Mouse (Mus musculus): ENCODE data around the gene Sec24a. TPM values are rescaled to one million over a fixed set of nuclear protein-coding genes. Genes with fewer than 3 reads are reported as not detected.
"Not testable (repeated sequence)": the region's sequence is repeated elsewhere in the genome, so short reads cannot be mapped to it uniquely, and the experiment has no call there.

Gene Sec24a
- polyA plus RNA-seq, 1 experiment from 2014 or later: 18.1 TPM

DNA sequence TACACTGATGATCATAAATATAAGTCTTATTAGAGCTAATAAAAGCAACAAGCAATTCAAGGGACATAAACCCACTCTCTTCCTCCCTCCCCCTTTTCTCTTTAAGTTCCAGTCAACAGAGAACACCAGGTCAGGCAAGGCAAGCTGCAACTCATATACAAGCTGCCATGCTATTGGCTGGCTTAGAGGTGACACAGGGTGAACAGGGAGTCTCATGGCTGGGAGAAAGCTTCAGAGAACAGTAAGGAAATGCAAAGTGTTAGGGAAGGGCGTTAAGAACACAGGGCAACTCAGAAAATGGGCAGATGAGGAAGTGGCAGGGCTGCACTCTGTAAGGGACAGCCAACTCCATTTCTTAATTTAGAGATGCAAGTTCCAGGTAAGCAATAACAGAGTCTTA is 30.6 kb downstream of the Sec24a start:
- Histone ChIP-seq H3K9ac (ENCODE audit: low read depth, low read length) (no peak overlapping the region), H3K27me3 (replicated peaks; ENCODE audit: control insufficient read depth, insufficient read depth, low read length) (no peaks in the 10 kb centered on the region), H3K4me2 (no peak overlapping the region), H3K4me1 (replicated peaks; ENCODE audit: control insufficient read depth, insufficient read depth, low read length) (no peaks in the 10 kb centered on the region), H3K4me3 (ENCODE audit: low read depth, low read length) (no peak overlapping the region), H3K36me3 (ENCODE audit: control insufficient read depth, insufficient read depth, low read length) (peaks cover 23% of the 10 kb centered on the region; the same call in 1 of the 2 replicates), H3K9me3 (ENCODE audit: control insufficient read depth, low read length) (no peaks in the 10 kb centered on the region), H3K27ac (ENCODE audit: low read depth, low read length) (no peak overlapping the region)
- ATAC-seq (replicated peaks; ENCODE audit: low FRiP score) (no peak), DNase-seq (ENCODE audit: low spot score) (no peak)
- WGBS: 72% methylated on average over 1 of the region's 1 CpGs

DNA sequence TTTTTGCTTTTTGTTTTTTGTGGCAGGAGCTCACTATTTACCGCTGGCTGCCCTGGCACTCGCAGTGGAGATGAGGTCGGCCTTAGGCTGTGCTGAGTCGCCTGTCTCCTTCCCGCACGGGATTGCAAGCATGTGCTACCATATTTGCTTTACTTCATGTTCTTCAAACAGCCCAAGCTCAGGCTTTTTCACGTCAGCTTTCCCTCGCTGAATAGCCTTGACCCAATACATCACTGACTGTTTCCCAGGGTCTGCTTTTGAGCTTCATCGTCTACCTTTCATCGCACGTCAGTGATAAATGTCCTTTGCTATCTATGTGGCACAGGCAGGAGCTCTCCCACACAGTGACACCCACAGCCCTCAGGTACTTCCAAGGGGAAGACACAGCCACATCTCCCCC is 42.4 kb downstream of the Sec24a start:
- 88% methylated on average over 11 of the region's 11 CpGs for WGBS
- peaks cover 27% of the 10 kb centered on the region for H3K36me3 ChIP-seq (ENCODE audit: control insufficient read depth, insufficient read depth, low read length)

DNA sequence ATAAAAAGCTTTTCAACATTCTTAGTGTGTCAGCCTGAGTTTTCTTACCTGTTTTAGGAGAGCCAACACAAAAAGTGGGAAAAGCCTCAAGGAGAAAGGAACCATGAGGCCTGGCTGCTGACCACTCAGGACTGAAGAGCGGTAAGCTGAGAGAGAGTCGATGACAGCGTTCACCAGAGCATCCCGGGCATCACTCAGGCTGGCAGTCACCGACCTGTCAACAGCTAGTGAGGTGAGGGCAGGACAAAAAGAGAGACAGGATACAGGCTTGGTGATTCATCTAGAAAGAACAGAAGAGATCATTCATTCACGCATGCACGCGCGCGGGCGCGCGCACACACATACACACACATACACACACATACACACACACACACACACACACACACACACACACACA is 56.4 kb downstream of the Sec24a start:
- DNase-seq (ENCODE audit: low spot score): no peak
- Histone ChIP-seq H3K36me3 (ENCODE audit: control insufficient read depth, insufficient read depth, low read length) (peaks cover 26% of the 10 kb centered on the region), H3K9me3 (ENCODE audit: control insufficient read depth, low read length) (no peaks in the 10 kb centered on the region)

More for the DNA sequence above, 42.4 kb downstream of the Sec24a start:
- H3K9ac ChIP-seq (ENCODE audit: low read depth, low read length): no peak overlapping the region
- DNase-seq (ENCODE audit: low spot score): no peak
- ATAC-seq (replicated peaks; ENCODE audit: low FRiP score): no peak
- no peaks in the 10 kb centered on the region for H3K4me1 ChIP-seq (replicated peaks; ENCODE audit: control insufficient read depth, insufficient read depth, low read length)
- no peak overlapping the region for H3K27ac ChIP-seq (ENCODE audit: low read depth, low read length)
- H3K4me2 ChIP-seq: no peak overlapping the region
- H3K4me3 ChIP-seq (ENCODE audit: low read depth, low read length): no peak overlapping the region
- H3K9me3 ChIP-seq (ENCODE audit: control insufficient read depth, low read length): no peaks in the 10 kb centered on the region
- H3K27me3 ChIP-seq (replicated peaks; ENCODE audit: control insufficient read depth, insufficient read depth, low read length): no peaks in the 10 kb centered on the region

DNA sequence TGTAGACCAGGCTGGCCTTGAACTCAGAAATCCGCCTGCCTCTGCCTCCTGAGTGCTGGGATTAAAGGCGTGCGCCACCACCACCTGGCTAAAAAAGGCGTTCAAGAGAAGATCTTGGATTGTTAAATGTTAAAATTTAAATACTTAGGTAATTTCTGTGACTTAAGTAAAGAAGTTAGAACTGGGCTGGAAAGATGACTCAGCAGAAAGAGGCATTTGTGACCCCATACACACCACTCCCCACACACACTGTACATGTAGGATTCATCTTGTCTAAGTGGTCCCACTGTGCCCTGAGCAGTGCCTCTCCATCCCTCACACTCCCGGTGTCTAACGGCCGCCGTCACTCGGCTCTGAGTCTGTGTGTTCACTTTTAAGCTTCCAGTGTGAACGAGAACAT is 57.0 kb downstream of the Sec24a start:
- Histone ChIP-seq H3K27me3 (replicated peaks; ENCODE audit: control insufficient read depth, insufficient read depth, low read length) (no peaks in the 10 kb centered on the region), H3K9ac (ENCODE audit: low read depth, low read length) (no peak overlapping the region), H3K4me3 (ENCODE audit: low read depth, low read length) (no peak overlapping the region), H3K9me3 (ENCODE audit: control insufficient read depth, low read length) (no peaks in the 10 kb centered on the region), H3K36me3 (ENCODE audit: control insufficient read depth, insufficient read depth, low read length) (peaks cover 21% of the 10 kb centered on the region), H3K4me2 (no peak overlapping the region), H3K27ac (ENCODE audit: low read depth, low read length) (no peak overlapping the region), H3K4me1 (replicated peaks; ENCODE audit: control insufficient read depth, insufficient read depth, low read length) (no peaks in the 10 kb centered on the region)
- whole genome bisulfite sequencing: 93% methylated on average over 10 of the region's 10 CpGs
- DNase-seq (ENCODE audit: low spot score): no peak
- ATAC-seq (replicated peaks; ENCODE audit: low FRiP score): no peak

More for the DNA sequence above, 56.4 kb downstream of the Sec24a start:
- Histone ChIP-seq H3K27ac (ENCODE audit: low read depth, low read length) (no peak overlapping the region), H3K9ac (ENCODE audit: low read depth, low read length) (no peak overlapping the region), H3K4me1 (replicated peaks; ENCODE audit: control insufficient read depth, insufficient read depth, low read length) (no peaks in the 10 kb centered on the region), H3K27me3 (replicated peaks; ENCODE audit: control insufficient read depth, insufficient read depth, low read length) (no peaks in the 10 kb centered on the region), H3K4me3 (ENCODE audit: low read depth, low read length) (no peak overlapping the region), H3K4me2 (no peak overlapping the region)
- 98% methylated on average over 13 of the region's 13 CpGs for WGBS
- no peak for ATAC-seq (replicated peaks; ENCODE audit: low FRiP score)

DNA sequence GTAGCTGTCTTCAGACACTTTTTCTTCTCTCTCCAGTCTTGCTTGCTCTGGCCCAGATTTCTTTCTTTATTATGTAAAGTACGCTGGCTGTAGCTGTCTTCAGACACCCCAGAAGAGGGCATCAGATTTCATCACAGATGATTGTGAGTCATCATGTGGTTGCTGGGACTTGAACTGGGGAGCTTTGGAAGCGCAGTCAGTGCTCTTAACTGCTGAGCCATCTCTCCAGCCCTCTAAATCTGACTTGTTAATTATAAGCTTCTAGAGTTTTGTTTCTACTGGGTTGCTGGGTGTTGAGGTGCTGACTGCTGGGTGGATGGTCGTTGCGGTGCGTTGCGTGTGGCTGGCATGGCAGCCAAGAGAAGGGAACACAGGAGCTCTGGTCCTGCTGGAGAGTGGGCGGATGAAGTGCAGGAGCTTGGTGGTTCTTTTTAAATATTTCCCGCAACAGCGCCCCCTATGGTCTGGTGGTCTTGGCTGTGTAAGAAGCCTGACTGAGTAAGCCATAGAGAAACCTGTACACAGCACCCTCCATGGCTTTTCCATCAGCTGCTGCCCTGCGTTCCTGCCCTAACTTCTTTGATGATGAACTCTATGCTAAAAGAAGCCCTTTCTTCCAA is 59.9 kb downstream of the Sec24a start:
- Histone ChIP-seq H3K4me1 (replicated peaks; ENCODE audit: control insufficient read depth, insufficient read depth, low read length) (no peaks in the 10 kb centered on the region), H3K9me3 (ENCODE audit: control insufficient read depth, low read length) (no peaks in the 10 kb centered on the region), H3K9ac (ENCODE audit: low read depth, low read length) (no peak overlapping the region), H3K4me3 (ENCODE audit: low read depth, low read length) (no peak overlapping the region), H3K36me3 (ENCODE audit: control insufficient read depth, insufficient read depth, low read length) (peaks cover 28% of the 10 kb centered on the region), H3K4me2 (no peak overlapping the region), H3K27me3 (replicated peaks; ENCODE audit: control insufficient read depth, insufficient read depth, low read length) (no peaks in the 10 kb centered on the region), H3K27ac (ENCODE audit: low read depth, low read length) (no peak overlapping the region)
- ATAC-seq (replicated peaks; ENCODE audit: low FRiP score) (no peak), DNase-seq (ENCODE audit: low spot score) (peak; percentile 37)
- 71% methylated on average over 10 of the region's 10 CpGs for WGBS

DNA sequence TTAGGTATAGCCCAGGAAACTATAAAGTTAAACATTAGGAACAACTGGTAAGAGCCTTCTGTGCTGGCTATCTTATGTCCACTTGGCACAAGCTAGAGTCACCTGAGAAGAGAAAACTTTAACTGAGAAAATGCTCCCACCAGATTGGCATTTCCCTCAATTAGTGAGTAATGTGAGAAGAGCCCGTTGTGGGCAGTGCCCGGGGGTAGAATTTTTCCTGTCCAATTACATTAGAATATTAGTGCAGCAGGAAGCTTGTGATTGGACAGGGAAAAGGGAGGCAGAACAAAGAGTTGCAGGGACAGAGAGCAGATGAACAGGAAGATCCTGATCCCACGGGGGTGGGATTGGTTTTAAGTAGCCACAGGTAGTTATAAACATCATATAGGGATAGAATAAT is 60.6 kb downstream of the Sec24a start:
- ATAC-seq (replicated peaks; ENCODE audit: low FRiP score) (no peak), DNase-seq (ENCODE audit: low spot score) (no peak)
- H3K4me2 ChIP-seq: no peak overlapping the region
- no peaks in the 10 kb centered on the region for H3K27me3 ChIP-seq (replicated peaks; ENCODE audit: control insufficient read depth, insufficient read depth, low read length)
- no peaks in the 10 kb centered on the region for H3K9me3 ChIP-seq (ENCODE audit: control insufficient read depth, low read length)
- H3K9ac ChIP-seq (ENCODE audit: low read depth, low read length): no peak overlapping the region
- peaks cover 31% of the 10 kb centered on the region for H3K36me3 ChIP-seq (ENCODE audit: control insufficient read depth, insufficient read depth, low read length)
- no peak overlapping the region for H3K27ac ChIP-seq (ENCODE audit: low read depth, low read length)
- H3K4me1 ChIP-seq (replicated peaks; ENCODE audit: control insufficient read depth, insufficient read depth, low read length): no peaks in the 10 kb centered on the region
- WGBS: 83% methylated on average over 3 of the region's 3 CpGs
- no peak overlapping the region for H3K4me3 ChIP-seq (ENCODE audit: low read depth, low read length)

DNA sequence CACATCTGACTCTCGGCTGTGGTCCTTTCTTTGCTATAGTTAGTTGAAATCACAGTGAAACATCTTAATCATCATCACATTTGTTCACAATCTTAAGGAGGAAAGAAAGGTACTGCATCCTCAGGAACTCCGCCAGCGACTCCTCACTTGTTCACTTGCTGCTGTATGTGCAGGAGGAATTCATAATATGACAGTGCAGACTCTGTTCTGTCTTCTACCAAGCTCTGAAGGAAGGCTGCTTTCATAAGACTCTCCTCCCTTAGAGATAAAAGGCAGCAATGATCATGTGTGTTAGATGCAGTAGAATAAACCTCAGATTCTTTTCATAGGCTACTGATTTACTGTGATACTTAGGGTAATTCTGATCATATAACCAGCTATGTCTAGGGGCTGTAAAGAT is 68.5 kb downstream of the Sec24a start:
- no peak overlapping the region for H3K27ac ChIP-seq (ENCODE audit: low read depth, low read length)
- no peak overlapping the region for H3K9ac ChIP-seq (ENCODE audit: low read depth, low read length)
- H3K4me1 ChIP-seq (replicated peaks; ENCODE audit: control insufficient read depth, insufficient read depth, low read length): no peaks in the 10 kb centered on the region
- 90% methylated on average over 3 of the region's 3 CpGs for WGBS
- H3K9me3 ChIP-seq (ENCODE audit: control insufficient read depth, low read length): no peaks in the 10 kb centered on the region
- peaks cover 18% of the 10 kb centered on the region for H3K36me3 ChIP-seq (ENCODE audit: control insufficient read depth, insufficient read depth, low read length)
- H3K4me3 ChIP-seq (ENCODE audit: low read depth, low read length): no peak overlapping the region
- no peak for DNase-seq (ENCODE audit: low spot score)
- H3K4me2 ChIP-seq: no peak overlapping the region
- ATAC-seq (replicated peaks; ENCODE audit: low FRiP score): no peak
- no peaks in the 10 kb centered on the region for H3K27me3 ChIP-seq (replicated peaks; ENCODE audit: control insufficient read depth, insufficient read depth, low read length)

DNA sequence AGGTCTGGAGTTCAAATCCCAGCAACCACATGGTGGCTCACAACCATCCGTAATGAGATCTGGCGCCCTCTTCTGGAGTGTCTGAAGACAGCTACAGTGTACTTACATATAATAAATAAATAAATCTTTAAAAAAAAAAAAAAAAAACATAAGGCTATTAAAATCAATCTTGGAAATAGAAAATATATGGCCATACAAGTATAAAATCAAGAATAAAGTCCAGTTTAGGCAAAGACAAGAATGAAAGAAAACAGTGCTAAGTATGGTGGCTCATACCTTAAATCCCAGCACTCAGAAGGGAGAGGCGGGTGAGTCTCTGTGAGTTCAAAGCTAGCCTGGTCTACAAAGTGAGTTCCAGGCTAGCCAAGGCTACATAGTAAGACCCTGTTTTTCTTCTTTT is 72.8 kb downstream of the Sec24a start:
- not testable (repeated sequence) for H3K9me3 ChIP-seq (ENCODE audit: control insufficient read depth, low read length); ATAC-seq (replicated peaks; ENCODE audit: low FRiP score); H3K9ac ChIP-seq (ENCODE audit: low read depth, low read length); H3K27me3 ChIP-seq (replicated peaks; ENCODE audit: control insufficient read depth, insufficient read depth, low read length); H3K27ac ChIP-seq (ENCODE audit: low read depth, low read length); H3K4me3 ChIP-seq (ENCODE audit: low read depth, low read length); H3K4me2 ChIP-seq; H3K4me1 ChIP-seq (replicated peaks; ENCODE audit: control insufficient read depth, insufficient read depth, low read length); H3K36me3 ChIP-seq (ENCODE audit: control insufficient read depth, insufficient read depth, low read length); DNase-seq (ENCODE audit: low spot score)
- 96% methylated on average over 1 of the region's 3 CpGs for WGBS

DNA sequence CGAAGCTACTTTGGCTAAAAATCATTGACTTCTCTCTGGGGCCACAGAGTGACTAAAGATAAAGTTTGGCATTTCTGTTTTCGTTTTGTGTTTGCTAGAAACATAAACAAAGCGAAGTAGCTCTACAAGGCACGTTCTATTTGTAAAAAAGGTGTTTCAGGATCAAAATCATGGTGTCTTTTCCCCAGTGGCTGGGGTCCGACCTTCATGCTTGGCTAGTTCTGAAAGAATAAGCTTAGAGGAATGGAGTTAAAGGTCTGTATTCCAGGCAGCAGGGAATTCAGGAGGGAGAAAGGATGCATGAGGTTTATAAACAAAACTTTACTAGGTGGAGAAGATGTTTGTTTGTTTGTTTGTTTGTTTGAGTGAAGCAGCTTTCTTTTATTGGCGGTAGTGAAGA is 74.1 kb downstream of the Sec24a start:
- no peaks in the 10 kb centered on the region for H3K9me3 ChIP-seq (ENCODE audit: control insufficient read depth, low read length)
- H3K4me2 ChIP-seq: peak overlapping the region; percentile 87
- DNase-seq (ENCODE audit: low spot score) (no peak), ATAC-seq (replicated peaks; ENCODE audit: low FRiP score) (no peak)
- H3K9ac ChIP-seq (ENCODE audit: low read depth, low read length): peak overlapping the region; percentile 77
- 19% methylated on average over 6 of the region's 6 CpGs for WGBS
- peak overlapping the region; percentile 71 for H3K4me3 ChIP-seq (ENCODE audit: low read depth, low read length)
- H3K4me1 ChIP-seq (replicated peaks; ENCODE audit: control insufficient read depth, insufficient read depth, low read length): peaks cover 7% of the 10 kb centered on the region
- H3K36me3 ChIP-seq (ENCODE audit: control insufficient read depth, insufficient read depth, low read length): no peaks in the 10 kb centered on the region; the same call in 1 of the 2 replicates
- peak overlapping the region; percentile 96; the same call in 1 of the 2 replicates for H3K27ac ChIP-seq (ENCODE audit: low read depth, low read length)
- no peaks in the 10 kb centered on the region for H3K27me3 ChIP-seq (replicated peaks; ENCODE audit: control insufficient read depth, insufficient read depth, low read length)

All from liver, embryonic 11.5 days (tissue).